Mouse (Mus musculus) natural killer cell, adult 2 months (primary cell): ENCODE results near the gene Fbxl12.
A peak's percentile ranks its signal among the peaks of the same experiment; 100 is the strongest.
"Not testable (repeated sequence)": the region's sequence is repeated elsewhere in the genome, so short reads cannot be mapped to it uniquely, and the experiment has no call there.

Experiments used
- DNase-seq, 2 experiments: peaks; one replicate each; pipeline ENCODE4 v3.0.0; 2022; ENCODE audit warnings: low spot score in 2 of 2

Fbxl12 gene

DNA sequence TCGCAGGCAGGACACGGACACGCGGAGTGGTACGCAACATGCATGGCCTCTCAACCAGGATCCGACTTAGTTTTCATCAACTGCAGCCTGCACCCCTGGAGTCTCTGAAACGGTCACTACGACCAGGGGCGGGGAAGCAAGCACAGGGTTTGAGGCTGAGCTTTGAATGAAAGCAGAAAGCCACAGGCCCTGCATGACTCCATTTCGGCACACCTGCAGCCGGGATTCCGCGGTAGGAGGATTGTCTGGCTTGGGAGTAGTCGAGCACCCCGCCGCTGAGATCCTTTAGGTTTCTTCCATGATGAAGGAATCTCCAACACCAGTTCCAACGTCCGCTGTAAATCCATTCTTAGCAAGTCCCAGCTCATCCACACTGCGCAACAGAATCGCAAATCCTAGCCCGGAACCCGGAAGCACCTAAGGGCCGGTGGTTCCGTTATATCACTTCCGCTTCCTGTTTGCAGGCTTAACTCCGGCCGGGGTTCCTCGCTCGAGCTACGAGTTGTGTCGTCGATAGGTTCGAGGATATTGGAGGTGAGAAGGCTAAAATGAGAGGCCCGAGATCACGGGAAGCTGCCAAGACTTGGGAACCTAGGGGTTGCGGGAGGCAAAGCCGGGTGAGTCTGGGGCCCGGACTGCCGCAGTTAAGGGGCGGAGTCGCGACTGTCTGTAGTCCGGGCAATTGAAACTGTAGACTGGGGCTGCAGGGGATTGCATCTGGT is at the start of gene Fbxl12:
TSS of gene Fbxl12 (minus strand) at position 408 of the 722 bp plus-strand sequence.
- peak; percentile 76 to 79 for DNase-seq

DNA sequence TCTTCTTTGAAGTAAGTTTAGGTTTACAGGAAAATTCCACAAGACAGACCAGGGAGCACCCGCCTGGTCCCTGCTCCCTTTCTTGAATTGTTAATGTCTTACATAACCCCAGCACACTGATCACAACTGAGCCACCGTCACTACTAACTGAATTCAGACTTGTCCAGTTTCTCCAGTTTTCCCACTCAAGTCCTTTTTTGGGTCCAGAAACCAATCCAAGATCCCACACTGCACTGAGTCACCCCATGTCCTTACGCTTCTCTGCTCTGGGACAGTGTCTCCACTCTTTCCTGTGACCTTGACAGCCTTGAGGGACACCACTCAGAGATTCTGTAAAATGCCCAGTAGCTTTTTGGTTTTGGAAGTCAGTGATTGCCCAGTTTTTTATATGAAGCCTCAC is 48.3 kb upstream of the Fbxl12 start:
- DNase-seq = no peak

DNA sequence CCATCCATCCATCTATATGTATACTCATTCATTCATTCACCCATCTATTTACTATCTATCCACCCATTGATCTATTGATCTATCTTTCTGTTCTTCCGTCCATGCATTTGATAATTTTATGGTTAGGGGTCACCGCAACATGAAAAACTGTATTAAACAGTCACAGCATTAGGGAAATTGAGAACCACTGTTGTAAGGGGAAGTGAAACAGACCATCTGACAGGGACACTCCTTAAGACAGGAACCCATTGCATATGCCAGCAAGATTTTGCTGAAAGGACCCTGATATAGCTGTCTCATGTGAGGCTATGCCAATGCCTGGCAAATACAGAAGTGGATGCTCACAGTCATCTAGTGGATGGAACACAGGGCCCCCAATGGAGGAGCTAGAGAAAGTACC is 45.9 kb upstream of the Fbxl12 start:
- not testable (repeated sequence) for DNase-seq

DNA sequence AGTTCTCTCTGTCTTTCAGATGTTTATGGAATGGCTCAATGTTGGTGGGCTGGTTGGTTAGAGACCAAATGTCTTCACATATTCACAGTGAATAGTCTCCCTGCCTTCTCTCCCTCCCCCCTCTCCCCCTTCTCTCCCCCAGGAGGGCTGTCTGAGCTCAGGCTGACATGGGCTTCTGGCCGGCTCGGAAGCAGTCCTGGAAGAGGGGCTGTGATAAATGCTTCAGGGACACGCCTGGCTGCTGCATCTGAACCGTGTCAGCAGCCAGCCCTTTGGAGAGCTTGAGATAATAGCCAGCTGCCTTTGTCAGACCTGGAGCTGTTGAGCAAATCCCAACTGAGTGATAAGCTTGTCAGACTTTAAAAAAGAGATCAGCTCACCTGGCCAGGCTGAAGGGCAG is 45.3 kb upstream of the Fbxl12 start:
- no peak for DNase-seq

DNA sequence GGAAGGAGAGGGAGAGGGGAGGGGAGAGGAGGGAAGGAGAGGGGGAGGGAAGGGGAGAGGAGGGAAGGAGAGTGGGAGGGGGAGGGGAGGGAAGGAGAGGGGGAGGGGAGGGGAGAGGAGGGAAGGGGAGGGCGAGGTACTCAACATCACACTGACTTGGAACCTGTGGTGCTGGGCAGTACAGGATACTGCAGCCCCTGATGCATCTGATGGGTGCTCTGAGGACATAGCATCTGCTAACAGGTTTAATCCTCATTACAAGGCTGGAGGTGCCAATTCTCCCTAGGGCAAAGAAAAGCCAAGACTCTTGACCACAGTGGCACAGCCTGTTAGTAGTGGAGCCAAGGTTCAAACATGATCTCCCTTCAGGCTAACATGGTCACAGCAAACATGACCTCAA is 44.8 kb upstream of the Fbxl12 start:
- no peak for DNase-seq

DNA sequence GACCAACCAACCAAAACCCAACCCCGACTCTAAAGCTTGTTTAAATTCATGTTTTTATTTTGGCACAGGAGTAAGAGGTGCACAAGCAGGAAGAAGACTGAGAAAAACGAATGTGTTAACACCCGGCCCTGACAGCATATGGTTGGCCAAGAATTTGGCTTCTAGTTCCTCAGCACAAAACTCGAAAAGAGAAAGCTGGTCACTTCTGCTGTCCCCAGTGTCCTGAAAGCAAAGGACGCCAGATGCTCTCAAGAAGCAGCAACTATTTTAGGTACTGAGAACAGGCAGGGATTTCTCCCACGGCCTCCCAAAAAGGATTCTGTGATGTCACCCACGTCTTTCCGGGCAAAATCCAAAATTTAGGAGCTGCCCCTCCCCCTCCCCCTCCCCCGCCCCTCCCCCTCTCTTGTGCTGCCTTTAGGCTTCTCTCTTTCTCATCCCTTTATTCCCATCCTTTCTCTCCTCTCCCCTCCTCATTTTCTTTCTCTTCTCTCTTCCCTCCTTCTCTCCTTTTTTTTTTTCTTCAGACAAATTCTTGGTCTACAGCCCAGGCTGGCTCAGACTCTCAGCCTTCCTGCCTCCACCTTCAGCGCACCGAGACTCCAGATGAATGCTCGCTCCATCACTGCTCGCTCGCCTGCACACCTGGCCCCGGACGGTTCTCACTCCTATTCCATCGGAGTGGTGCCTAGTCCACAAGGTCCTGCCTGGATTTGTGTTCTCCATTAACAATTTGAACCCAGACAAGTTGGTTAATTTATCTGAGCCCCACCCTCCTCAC is 40.7 kb upstream of the Fbxl12 start:
- no peak for DNase-seq

DNA sequence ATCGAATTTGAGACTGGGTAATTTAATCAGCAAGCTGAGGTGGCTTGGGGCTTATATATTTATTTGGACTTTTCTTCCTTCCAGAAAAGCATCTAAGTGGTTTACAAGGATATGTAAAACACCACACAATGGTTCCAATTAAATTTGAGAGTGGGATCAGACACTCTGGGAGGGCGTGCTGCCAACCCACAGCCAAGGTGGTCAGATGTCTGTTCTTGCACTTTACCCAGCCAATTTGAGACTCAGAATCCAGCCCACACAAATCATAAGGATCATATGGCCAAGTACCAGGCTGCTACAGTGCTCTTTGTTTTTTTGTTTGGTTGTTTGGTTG is 37.8 kb upstream of the Fbxl12 start:
- DNase-seq = no peak

DNA sequence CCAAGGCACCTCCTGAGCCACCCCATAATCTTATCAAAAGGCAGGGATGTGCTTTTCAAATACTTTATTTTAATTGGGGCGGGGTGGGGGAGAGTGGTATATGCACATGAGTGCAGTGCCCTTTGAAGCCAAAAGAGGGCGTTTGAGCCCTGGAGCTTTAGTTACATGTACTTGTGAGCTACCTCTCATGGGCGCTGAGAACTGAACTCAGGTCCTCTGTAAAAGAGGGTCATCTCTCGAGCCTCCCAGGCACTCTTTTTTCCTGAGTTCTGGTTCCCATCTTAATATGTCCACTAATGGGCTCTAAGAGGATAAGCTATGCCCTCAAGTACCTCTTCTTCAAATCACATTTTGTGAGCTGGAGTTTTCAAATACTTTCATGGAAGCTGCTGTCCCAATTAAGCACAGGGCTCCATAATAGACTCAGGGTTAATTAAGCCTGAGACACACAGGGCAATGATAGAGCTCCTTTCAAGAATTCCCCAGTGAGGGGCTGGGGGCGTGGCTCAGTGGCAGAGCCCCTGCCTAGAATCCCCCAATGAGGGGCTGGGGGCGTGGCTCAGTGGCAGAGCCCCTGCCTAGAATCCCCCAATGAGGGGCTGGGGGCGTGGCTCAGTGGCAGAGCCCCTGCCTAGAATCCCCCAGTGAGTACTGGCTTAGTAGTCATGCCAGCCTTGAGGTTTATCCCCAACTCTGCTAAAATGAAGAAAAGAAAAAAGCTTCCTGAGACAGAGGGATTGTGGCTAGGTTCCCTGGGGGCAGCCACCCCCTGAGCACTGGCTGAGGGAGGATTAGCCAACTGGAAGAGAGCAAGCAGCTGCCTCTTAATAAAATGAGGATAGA is 37.2 kb upstream of the Fbxl12 start:
- no peak for DNase-seq

DNA sequence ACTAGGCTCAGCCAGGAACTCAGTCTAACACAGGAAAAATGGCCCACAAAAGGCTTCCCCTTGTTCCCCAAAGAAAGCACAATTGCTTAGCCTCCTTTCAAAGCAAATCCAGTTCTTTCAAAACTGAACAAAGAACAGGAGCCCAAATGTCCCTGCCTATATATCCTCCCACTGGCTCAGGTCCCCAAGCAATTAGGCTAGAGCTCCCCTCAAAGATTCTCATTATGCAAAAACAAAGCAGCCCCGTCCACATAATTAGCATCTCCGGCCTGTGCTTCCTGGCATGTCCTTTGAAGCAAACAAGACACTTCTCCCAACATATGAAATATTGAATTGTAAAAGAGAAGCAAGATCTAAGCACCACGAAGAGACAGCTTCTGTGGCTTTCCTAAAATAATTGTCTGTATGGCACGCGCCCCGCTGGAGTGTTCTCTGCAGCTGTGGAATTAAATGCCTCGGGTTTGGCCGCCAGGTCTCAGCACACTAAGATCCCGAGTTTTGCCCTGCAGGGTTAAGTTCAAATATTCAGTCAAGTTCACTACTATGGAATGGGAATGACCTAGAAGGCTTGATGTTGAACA is 35.9 kb upstream of the Fbxl12 start:
- no peak for DNase-seq

DNA sequence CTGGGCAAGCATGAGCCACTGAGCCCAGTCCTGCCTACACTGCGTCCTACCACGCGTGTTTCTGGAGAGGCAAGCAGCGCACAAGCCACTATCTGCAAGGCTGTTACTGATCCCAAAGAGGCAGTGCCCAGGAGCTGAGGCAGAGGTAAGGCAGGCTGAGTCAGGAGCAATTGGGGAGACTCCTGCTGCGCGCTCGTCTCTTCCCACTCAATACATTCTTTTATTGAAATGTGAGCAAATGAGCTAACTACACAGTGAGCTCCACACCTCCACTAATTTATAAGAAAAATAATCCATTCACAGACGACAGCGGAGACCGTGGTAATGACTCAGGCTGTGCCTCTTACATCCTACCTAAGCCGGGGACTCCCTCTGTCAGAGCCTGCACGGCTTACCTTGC is 33.3 kb upstream of the Fbxl12 start:
- no peak for DNase-seq

DNA sequence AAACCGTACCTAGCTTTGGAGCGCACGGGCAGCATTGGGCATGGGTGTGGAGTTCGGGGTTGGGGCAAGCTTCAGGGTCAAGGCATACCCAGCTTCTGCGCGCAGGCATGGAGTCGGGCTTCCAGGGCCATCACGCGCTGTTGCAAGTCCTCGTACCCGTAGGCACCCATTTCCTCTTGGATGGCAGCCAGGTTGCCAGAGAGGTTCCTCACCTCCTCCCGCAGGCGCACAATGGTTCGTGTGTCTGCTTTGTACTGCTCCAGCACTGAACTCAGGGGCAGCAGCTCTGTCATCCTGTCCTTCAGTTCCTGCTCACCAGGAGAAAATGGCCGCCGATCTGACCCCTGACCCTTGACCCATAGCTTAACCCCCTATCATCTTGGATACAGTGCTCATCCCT is 27.5 kb upstream of the Fbxl12 start:
- DNase-seq = no peak

DNA sequence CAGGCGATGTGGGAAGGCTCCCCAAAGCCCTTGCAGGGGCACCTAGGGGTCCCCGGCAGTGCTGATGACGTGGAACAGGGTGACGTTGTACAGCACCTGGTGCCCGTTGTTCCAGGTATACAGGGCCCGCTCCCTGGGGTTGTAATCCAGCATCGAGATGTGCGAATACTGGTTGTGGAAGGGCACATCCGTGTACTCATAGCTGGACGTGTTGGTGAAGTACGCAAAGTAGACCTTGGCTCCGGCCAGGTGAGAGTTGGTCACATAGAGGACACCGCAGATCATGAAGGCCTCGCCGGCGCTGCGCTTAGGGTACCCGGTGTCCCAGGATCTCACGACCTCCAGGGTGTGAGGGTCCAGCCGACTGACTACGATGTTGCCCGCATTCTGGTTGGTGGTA is 23.5 kb upstream of the Fbxl12 start:
- no peak for DNase-seq

DNA sequence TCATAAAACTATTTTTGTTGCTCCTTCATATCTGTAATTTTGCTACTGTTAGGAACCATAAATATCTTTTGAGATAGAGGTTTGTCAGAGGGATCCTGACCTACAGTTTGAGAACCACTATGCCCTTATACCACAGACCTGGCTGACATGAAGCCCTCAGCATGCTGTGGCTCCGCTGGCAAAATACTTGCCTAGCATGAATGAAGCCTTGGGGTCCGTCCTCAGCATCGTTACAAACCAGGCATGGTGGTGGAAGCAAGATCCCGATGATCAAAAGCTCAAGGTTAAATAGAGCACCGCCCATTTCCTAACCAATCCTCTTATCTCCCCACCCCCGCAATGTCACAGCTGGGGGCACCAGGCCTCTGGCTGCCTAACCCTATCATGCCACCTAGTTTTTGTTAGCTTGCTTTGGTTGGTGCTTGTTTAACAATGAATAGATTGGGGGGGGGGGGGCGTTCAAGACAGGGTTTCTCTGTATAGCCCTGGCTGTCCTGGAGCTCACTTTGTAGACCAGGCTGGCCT is 22.0 kb upstream of the Fbxl12 start:
- DNase-seq = no peak

DNA sequence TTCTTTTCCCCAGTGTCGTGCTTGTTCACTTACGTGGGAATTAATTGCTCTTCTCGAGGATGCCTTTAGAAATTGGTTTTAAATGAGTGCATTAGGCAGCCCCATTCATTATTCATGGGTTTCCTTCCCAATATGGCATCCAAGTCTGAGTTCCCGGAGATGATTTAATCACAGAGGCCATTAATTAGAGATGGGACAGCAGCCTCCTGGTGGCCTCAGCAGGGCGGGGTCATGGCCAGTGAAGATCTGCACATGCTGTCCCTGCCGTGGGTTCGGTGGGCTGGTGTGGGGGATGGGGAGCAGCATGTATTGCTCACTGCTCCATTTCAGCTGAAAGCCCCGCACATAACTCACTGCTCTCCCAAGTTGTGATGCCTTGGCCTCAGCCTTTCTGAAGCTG is 21.4 kb upstream of the Fbxl12 start:
- DNase-seq = no peak

DNA sequence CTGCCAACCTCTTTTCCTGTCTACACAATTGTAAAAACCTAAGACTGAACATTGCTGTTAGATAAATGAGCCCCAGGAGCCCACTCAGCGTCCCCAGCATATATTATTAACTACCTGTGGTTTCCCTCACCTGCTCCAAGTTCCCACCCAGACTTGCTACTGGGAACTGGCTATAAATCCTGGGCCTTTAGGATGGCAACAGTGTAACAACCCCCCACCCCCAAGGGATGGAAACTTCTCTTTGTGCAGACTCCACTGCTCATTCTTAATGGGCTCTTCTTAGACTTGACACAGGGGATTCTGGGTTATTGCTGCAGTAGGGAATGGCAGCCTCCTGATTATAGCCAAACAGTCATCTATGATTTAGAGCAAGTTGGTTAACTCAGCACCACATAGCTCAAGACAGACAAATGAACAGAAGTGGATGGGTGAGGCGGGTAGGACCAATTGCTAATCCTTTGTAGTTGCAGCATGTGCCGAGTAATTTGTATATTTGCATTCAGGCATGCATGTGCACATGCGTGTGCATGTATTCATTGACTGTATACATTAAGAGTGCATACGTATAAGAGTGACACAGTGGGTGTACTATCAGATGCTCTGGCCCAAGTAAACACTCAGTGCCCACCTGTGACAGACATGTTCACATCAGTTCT is 20.5 kb upstream of the Fbxl12 start:
- DNase-seq = no peak

DNA sequence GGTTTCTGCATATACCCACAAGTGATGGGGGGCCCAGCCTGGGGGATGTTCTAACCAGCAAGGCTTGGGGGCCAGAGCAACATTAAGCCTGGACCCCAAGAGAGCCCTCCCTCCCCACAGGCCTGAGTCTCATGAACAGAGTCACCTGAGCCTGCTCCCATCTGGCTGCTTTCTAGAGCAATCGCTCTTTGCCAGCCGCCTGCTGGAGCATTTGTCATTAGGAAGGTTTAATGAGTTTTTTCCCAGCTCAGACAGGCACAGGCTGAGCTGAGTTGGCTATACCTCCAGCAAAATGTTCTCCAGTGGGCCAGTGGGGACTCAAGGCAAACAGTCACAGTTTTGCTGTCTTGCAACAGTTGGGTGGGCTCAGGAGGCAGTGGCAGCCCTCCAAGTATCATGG is 19.8 kb upstream of the Fbxl12 start:
- DNase-seq = no peak

DNA sequence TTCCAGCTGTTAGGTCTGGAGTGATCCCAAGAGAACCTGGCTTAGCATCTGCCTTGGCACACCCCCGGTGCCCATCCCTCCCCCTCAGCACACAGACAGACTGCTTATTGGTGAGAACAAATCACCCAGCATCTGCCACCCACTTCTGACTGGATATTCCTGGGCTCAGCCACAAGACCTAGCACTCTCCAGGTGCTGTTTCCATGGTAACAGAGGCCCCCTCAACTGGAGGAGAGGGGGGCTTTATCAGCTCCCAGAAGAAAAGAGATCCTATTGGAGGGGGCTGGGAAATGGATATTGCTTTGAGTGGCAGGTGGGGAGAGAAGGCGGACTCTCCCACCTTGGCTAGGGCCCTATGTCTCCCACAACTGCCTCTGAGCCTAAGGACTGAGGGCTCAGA is 19.4 kb upstream of the Fbxl12 start:
- DNase-seq = no peak

DNA sequence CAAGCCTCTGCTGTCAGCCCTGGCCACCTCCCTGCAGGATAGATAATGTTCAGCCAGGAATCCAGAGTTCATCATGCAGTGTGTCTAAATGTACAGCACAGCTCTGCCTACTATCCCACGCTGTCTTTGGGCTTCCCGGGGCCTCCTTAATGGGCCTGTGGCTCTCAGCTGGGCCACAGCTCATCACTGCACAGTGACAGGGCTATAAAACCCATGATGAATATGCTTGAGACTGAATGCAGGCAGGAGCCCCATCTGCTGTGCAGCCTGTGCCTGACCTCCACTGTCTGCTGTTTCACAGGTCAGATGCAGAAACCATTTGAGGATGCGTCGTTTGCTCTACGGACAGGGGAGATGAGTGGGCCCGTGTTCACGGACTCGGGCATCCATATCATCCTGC is 18.3 kb upstream of the Fbxl12 start:
- DNase-seq = no peak

DNA sequence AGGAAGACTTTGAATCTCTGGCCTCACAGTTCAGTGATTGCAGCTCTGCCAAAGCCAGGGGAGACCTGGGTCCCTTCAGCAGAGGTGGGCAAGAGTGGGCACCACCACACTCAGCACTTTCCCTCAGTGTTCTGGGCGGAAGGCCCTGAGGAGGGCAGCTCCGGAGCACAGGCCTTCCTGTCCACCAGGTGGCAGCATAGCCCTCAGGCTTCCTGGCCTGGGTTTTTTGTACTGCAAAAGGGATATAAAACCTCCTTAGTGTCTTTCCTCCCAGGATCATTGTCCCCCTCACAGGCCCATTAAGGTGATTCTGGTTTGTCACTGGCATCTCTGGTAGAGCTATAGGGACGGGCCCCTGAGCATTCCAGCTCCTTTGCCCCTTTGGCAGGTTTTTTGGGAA is 17.8 kb upstream of the Fbxl12 start:
- DNase-seq = peak; percentile 29 to 47

DNA sequence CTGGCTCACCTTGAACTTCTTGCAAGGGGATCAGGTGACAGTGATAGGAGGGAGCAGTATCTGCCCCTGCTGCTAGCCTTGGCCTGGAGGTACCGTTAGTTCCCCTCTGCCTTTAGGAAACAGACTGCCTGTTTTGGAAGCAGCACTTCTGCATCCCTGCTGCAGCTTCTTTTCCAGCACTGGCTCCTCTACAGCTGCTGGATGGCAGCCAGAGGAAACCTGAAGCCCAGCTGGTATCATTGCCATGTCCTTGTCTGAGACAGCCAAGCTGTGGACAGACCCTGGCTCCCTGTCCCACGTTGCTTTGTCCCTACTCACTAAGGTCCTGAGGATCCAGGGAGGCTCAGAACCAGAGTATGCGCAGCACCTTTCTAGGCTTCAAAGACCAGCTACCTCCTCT is 13.0 kb upstream of the Fbxl12 start:
- DNase-seq = no peak

DNA sequence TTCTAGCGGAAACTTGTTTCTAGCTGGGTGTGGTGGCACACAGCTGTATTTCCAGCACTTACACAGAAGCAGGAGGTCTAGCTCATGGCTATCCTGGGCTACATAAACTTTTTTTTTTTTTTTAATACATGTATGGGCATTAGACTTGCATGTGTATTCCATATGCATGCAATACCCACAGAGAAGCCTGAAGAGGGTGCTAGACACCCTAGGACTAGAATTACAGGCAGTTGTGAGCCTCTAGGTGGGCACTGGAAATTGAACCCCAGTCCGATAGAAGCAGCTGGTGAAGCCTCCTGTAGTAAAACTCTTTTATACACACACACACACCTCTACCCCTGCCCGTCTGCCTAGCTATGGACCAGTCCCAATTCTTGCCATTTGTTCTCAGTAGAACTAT is 9.3 kb upstream of the Fbxl12 start:
- DNase-seq = no peak

DNA sequence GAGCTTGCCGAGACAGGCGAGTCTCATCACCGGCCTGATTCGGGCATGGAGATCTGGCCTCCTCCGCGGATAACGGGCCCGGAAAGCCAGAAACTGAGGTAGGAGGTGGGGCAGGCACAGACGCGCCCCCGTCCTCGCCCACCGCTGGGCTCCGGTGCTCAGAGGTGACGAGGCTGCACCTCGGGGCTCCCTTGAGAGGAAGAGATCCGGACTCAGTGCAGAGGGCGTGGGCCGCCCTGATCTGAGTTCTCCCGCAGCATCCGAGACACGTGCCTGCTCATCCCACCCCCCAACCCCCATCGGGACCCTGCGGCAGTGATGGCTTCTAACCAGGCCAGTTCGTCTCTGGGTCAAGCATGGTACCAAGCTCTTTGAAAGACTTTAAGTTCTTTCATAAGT is 7.7 kb upstream of the Fbxl12 start:
- no peak for DNase-seq
